ENCODE assay signal across 20 mouse cellular contexts in genomic region chr14:103072731-103073130, GRCm38 (mm10). TPM values are rescaled to one million over a fixed set of nuclear protein-coding genes. Genes with fewer than 3 reads are reported as not detected.
"Had no signal": no experiment of that assay in that cellular context is flagged by ENCODE, and none has a peak within 500 bp of the region (broad histone marks: within the 10 kb centered on the region; RNA-seq: fewer than 3 reads in every experiment).

No protein-coding gene starts in this region.

- H3K4me2 ChIP-seq: liver, embryonic 13.5 days; lung, embryonic 15.5 days; midbrain, embryonic 13.5 days had no signal

- H3K27me3 ChIP-seq: liver, embryonic 13.5 days; lung, embryonic 15.5 days had no signal

- DNase-seq: kidney, adult 18-20 months; kidney, adult 9 months; kidney, postnatal 14 days; kidney, postnatal 4 days; layer of hippocampus, adult 9-11 months; liver, embryonic 13.5 days; thymus, adult 18-20 months; thymus, postnatal 36 days had no signal

- H3K4me3 ChIP-seq: layer of hippocampus, adult 2 months; liver, embryonic 13.5 days; lung, embryonic 15.5 days; midbrain, embryonic 13.5 days had no signal

- ATAC-seq: inflammation-experienced regulatory T-cells, adult 6 months; intestine, embryonic 16.5 days; midbrain, embryonic 13.5 days had no signal

- H3K27ac ChIP-seq: layer of hippocampus, adult 2 months; liver, embryonic 13.5 days; lung, embryonic 15.5 days; midbrain, embryonic 13.5 days had no signal

- H3K9me3 ChIP-seq: liver, embryonic 13.5 days; lung, embryonic 15.5 days; midbrain, embryonic 13.5 days had no signal

- H3K9ac ChIP-seq: liver, embryonic 13.5 days; lung, embryonic 15.5 days; midbrain, embryonic 13.5 days had no signal

RNA-seq across cellular contexts. Expression of gene Acod1, which starts 26.0 kb away (rescaled TPM):
- polyA plus RNA-seq: intestine, embryonic 16.5 days; kidney, embryonic 16.5 days; limb, embryonic 11.5 days; liver, embryonic 16.5 days; lung, embryonic 15.5 days; midbrain, embryonic 13.5 days; midbrain, postnatal 0 days; neural tube, embryonic 11.5 days; neural tube, embryonic 14.5 days; testis, adult 2 months had no signal
